Mouse (Mus musculus): Measurements from ENCODE around the gene B3gnt4.

Gene B3gnt4

GRCm38 (mm10) chr5:123525916-123526495, 15.7 kb downstream of the B3gnt4 start:
- no peak for DNase-seq (ENCODE audit: low spot score)

DNA sequence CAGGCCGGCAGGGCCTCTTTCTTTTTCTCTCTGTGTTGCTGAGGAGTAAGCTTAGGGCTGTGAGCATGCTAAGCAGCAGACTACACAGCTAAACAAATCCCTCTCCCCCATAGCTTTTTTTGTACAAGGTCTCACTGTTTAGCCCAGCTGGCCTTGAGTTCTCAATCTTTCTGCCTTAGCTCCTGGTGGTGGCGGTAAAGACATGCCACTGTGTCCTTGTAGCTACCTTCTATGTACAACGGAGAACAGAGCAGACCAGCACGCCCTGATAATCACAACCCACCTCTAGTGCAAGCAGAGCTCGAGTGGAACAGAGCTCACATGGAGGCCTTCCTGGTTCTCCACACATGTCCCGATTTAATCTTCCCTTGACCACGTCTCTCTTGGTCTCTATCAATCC, 18.4 kb downstream of the B3gnt4 start:
- no peak for DNase-seq (ENCODE audit: low spot score)

- DNase-seq (ENCODE audit: low spot score) = no peak
Measured at GRCm38 (mm10) chr5:123530056-123530455, 19.8 kb downstream of the B3gnt4 start.

- no peak for DNase-seq (ENCODE audit: low spot score)
Measured at GRCm38 (mm10) chr5:123533801-123534200, 23.5 kb downstream of the B3gnt4 start.

DNA sequence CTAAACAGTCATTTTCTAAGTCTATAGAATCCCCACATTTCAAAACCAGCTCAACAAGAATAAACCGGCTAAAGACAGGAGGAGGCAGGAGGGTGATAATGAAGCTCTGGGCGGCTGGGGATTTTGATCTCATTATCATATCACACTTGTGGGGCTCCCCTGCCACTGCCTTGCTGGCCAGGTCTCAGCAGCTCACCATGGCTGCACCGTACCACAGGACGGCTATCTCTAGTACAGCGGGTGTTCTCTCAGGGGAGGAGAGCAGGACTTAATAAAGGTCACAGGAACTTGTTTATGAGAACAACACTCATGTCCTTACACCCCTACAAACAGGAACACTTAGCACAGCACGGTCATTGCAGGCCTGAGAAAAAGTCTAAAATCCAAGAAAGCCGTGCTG, 45.4 kb downstream of the B3gnt4 start:
- no peak for DNase-seq (ENCODE audit: low spot score)

- no peak for DNase-seq (ENCODE audit: low spot score)
Measured at GRCm38 (mm10) chr5:123556451-123556850, 46.2 kb downstream of the B3gnt4 start.

DNA sequence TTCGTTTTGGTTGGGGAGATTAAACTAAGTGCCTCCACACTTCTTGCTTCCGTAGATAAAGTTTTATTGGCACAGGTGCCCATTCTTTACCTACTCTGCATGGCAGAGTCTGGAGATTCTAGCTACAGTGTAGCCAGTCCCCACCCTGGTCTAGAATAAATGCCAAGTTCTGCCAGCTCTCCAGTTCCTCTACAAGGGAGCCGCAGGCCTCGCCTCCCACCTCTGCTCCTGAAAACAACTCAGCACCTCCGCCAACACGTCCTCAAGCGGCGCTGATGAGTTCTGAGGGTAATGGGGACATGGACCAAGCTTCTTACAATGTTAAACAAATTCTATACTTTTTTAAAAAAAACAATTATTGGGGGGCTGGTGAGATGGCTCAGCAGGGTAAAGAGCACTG, 49.3 kb downstream of the B3gnt4 start:
- DNase-seq (ENCODE audit: low spot score) = no peak

DNA sequence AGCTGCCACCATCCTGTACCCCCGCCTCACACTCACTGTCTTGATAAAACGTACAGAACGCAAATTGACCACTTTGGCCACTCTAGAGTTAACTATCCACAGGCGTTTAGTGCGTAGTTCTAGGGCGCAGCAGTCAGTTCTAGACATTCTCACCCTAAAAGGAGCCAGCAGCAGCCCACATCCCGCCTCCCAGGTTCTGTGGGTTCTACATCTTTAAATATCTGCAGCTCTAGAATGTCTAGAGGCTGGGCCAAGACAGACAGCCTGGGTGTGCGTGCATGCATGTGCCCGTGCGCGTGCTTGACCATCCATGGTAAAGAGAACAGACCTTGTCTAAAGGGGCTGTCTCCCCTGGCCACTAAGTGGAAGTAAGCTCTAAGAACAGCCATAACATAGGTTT, 50.9 kb downstream of the B3gnt4 start:
- no peak for DNase-seq (ENCODE audit: low spot score)
